Mouse (Mus musculus): ENCODE results near the gene Skint2. TPM values are rescaled to one million over a fixed set of nuclear protein-coding genes. Genes with fewer than 3 reads are reported as not detected.

The Skint2 gene
- total RNA-seq (2021): not detected in 2 replicates
- long read RNA-seq: 0 reads

- no peak for DNase-seq
Measured at GRCm38 (mm10) chr4:112556894-112557293, at the start of gene Skint2. Skint2 (plus strand) TSS chr4:112557194.

Other genes starting within 250 kb of the Skint2 start
- gene Skint9, start 123.2 kb upstream of the Skint2 start, total RNA-seq (2021): not detected in 2 replicates
- gene Skint10, start 217.7 kb downstream of the Skint2 start, total RNA-seq (2021): not detected in 2 replicates

Measured in adrenal gland, postnatal 25 days (tissue).